Mouse (Mus musculus): ENCODE measurements around the gene Cadps. TPM values are rescaled to one million over a fixed set of nuclear protein-coding genes. Genes with fewer than 3 reads are reported as not detected.

Cadps gene
- not detected for polyA plus RNA-seq (2014; fragmentation: Illumina TruSeq; extraction: RNeasy Lipid Tissue Mini Kit (QIAGEN cat#74804); ENCODE audit: low read depth, low replicate concordance)

DNA sequence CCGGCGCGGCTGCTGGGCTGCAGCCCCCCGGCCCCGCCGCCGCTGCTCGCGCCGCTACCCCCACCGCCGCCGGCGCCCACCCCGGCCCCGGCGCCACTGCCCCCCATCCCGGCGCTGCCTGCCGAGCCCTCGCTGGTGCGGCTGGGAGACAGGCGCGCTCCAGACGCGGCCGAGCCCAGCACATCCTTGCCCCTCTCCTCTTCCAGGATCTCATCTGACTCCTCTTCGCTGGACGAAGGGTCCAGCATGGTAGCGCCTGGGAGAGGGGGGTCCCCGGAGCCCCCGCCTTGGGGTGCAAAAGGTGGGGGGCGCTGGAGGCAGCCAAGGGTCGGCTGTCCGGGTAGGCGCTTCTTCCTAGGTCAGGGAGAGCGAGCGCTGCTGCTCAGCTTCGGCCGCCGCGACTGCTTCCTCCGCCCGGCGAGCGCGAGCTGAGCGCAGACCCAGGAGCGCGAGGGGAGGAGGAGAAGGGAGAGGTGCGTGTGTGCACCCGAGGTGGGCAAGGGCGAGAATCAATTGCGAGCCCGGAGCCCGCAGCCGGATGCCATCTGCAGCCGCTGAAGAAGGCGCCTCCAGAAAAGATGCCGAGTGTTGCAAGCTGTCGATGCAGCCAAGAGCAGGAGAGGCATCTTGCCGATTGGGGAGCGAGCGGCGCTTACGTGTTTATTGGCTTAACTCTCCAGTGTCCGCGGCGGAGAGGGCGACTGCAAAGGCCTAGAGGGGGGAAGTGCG lies at the start of gene Cadps:
Gene Cadps (minus strand): TSS at position 589 of the 729 bp plus-strand sequence.

DNA sequence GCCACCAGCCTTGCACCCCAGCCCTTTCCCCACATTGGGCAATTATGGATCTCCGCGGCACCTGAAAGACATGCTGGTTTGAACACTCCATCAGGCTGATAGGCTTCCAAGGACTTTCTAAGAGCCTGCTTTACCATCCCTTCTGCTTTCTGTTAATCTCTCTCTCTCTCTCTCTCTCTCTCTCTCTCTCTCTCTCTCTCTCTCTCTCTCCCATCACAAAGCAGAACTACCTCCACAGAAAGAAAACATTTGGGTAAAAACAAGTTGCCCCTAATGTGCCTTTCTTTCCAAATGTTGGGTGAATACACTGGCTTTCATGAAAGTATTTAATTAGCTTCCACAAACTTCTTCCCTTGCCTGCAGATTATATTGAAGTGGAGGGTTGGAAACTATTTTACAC lies 474.8 kb downstream of the Cadps start, which contains the start of gene Fezf2:
Gene Fezf2 (minus strand): TSS at position 101 of the 400 bp plus-strand sequence.

